Mouse (Mus musculus) liver, postnatal 0 days (tissue): ENCODE data around the gene Gsdma3. TPM values are rescaled to one million over a fixed set of nuclear protein-coding genes. Genes with fewer than 3 reads are reported as not detected.
"Not testable (repeated sequence)": the region's sequence is repeated elsewhere in the genome, so short reads cannot be mapped to it uniquely, and the experiment has no call there.

Source experiments
- ATAC-seq: fragments of 200-750 bp; cut with Nextera tagmentation; 2 replicates; pipeline ENCODE4 v1.8.0; 2017; ENCODE audit warnings: mild to moderate bottlenecking, moderate library complexity
- DNase-seq: peaks from one replicate; pipeline ENCODE4 v3.0.0-alpha.2; 2016
- H3K27ac ChIP-seq: fragments of 300-500 bp; sonication (generic); 2 replicates; pipeline ENCODE4 v1.5.1; 2014; ENCODE audit warnings: antibody characterized with exemption, moderate library complexity, mild to moderate bottlenecking, low read depth
- H3K27me3 ChIP-seq: fragments of 300-500 bp; sonication (generic); 2 replicates; pipeline ENCODE4 v1.6.1; 2014; ENCODE audit warnings: low read length, control low read depth, mixed read lengths; ENCODE audit not compliant: insufficient read depth
- H3K36me3 ChIP-seq: fragments of 300-500 bp; sonication (generic); replicated peaks from 2 replicates; pipeline ENCODE4 v1.6.1; 2014; ENCODE audit warnings: mild to moderate bottlenecking, control low read depth, low read length, moderate library complexity, mixed read lengths; ENCODE audit not compliant: insufficient read depth
- H3K4me1 ChIP-seq: fragments of 300-500 bp; sonication (generic); 2 replicates; pipeline ENCODE4 v1.6.1; 2014; ENCODE audit warnings: antibody characterized with exemption, mild to moderate bottlenecking, control low read depth; ENCODE audit not compliant: insufficient read depth
- H3K4me2 ChIP-seq: fragments of 300-500 bp; sonication (generic); 2 replicates; pipeline ENCODE4 v1.6.1; 2014; ENCODE audit warnings: low read depth, mild to moderate bottlenecking, low read length, moderate library complexity, mixed read lengths
- H3K4me3 ChIP-seq: fragments of 300-500 bp; sonication (generic); 2 replicates; pipeline ENCODE4 v1.5.1; 2014; ENCODE audit warnings: low read depth, low read length
- H3K9ac ChIP-seq: fragments of 300-500 bp; sonication (generic); replicated peaks from 2 replicates; pipeline ENCODE4 v1.6.1; 2014; ENCODE audit warnings: mild to moderate bottlenecking, moderate library complexity
- H3K9me3 ChIP-seq: fragments of 300-500 bp; sonication (generic); 2 replicates; pipeline ENCODE4 v1.6.1; 2016; ENCODE audit warnings: mild to moderate bottlenecking, control low read depth, low read length, mixed read lengths
- CTCF ChIP-seq: sonication (generic); IDR thresholded peaks from 2 replicates; pipeline ENCODE4 v1.5.1; 2016; ENCODE audit warnings: antibody characterized with exemption, low read depth
- EP300 ChIP-seq: IDR thresholded peaks from 2 replicates; pipeline ENCODE4 v1.6.1; 2016; ENCODE audit warnings: antibody characterized with exemption, low read depth, mild to moderate bottlenecking
- WGBS: fragments of 180-500 bp; shearing (Covaris S2); extraction: QIAGEN DNeasy Blood & Tissue Kit; methylation state at CpG from one replicate; pipeline ENCODE4 v1.1.7; 2014; ENCODE audit not compliant: insufficient replicate concordance; 5-methylcytosine and 5-hydroxymethylcytosine counted together
- polyA plus RNA-seq: library from polyadenylated mRNA; unstranded; fragments of >200 nt; fragmentation: Nextera tagmentation; extraction: Ambion mirVana; gene quantifications from 2 replicates; pipeline ENCODE4 v1.2.1, GENCODE M21; 2015

Gene Gsdma3
- polyA plus RNA-seq, 1 experiment from 2014 or later, result not detected

DNA sequence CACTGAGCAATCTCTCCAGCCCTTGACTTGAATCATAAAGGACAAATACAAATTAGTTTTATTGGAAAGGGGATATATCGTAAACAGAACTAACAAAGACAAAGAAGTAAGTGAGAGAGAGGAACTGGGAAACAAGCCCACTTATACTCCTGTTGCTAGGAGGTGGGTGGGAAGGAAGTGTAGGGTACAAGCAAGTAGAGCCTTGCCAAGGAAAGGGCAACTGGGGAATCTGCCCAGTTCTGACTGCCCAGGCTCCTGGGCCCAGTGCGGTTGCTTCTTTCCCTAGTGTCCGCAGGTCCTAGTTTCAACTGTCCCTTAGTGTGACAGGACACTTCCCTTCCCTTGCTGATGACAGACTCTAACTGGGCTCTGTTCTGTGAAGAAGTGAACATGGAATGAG, 2.5 kb downstream of the Gsdma3 start:
- no peak for ATAC-seq
- Histone ChIP-seq H3K27ac (no peak overlapping the region), H3K27me3 (no peaks in the 10 kb centered on the region), H3K36me3 (no peaks in the 10 kb centered on the region), H3K4me2 (no peak overlapping the region), H3K4me1 (no peaks in the 10 kb centered on the region), H3K9me3 (no peaks in the 10 kb centered on the region; the same call in 1 of the 2 replicates), H3K4me3 (no peak overlapping the region), H3K9ac (no peak overlapping the region)
- no peak for TF ChIP-seq EP300
- TF ChIP-seq CTCF, result no peak
- DNase-seq, result no peak
- 82% methylated on average over 3 of the region's 3 CpGs for WGBS

DNA sequence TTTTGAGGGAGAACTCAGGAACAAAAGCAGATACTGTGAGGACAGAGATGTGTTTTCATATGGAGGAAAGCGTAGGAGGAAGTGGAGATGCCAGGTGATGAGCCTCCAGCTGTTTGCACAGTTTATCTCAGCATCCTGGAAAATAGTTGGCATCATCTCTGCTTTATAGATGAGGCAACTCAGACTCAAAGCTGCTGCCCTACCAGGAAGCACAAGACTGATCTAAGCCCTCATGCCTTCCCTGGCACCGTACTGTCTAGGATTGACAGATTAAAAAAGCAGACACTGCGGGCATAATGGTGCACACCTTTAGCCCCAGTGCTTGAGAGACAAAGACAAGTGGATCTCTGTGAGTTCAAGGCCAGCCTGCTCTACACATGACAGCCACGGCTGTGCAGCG, 4.5 kb downstream of the Gsdma3 start:
- Histone ChIP-seq H3K27me3 (no peaks in the 10 kb centered on the region), H3K4me1 (no peaks in the 10 kb centered on the region), H3K36me3 (no peaks in the 10 kb centered on the region), H3K27ac (no peak overlapping the region), H3K9ac (no peak overlapping the region), H3K4me3 (no peak overlapping the region), H3K9me3 (no peaks in the 10 kb centered on the region), H3K4me2 (no peak overlapping the region)
- no peak for ATAC-seq
- 75% methylated on average over 5 of the region's 5 CpGs for WGBS
- TF ChIP-seq CTCF, result no peak
- no peak for TF ChIP-seq EP300
- no peak for DNase-seq

DNA sequence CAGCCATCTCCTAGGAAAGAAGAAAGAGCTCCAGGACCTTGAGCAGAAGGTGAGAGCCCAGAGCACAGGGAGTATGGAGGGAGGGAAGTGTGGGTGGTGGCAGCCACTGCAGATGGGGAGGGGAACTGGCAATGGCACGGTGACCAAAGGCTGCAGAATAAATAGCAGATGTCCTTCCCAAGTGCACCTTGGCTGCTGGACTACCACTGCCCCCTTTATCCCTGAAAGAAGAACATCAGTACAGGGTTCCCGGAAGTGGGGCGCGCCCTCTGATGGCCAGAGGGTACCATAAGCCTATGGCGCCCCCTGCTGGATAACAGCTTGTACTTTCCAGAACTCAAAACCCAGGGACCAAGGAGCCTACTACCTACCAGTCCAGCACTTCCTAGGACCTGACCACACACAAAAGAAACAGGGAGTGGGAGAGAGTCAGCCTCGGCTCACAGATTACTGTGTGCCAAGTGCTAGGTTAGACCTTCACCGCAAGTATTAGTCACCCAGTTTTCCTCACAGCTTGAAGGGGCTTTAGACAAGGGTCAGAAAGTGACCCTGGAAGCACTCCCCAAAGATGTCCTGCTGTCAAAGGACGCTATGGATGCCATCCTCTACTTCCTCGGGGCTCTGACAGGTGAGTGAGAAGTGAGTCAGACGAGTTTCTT, 9.3 kb downstream of the Gsdma3 start:
- 25% methylated on average over 10 of the region's 10 CpGs for WGBS
- not testable (repeated sequence) for H3K4me2 ChIP-seq, H3K4me3 ChIP-seq, H3K9ac ChIP-seq, H3K4me1 ChIP-seq, H3K27ac ChIP-seq, H3K27me3 ChIP-seq, H3K9me3 ChIP-seq, H3K36me3 ChIP-seq
- TF ChIP-seq CTCF, result peak; percentile 65
- ATAC-seq (peak; percentile 31; the same call in 1 of the 2 replicates), DNase-seq (peak; percentile 59)

DNA sequence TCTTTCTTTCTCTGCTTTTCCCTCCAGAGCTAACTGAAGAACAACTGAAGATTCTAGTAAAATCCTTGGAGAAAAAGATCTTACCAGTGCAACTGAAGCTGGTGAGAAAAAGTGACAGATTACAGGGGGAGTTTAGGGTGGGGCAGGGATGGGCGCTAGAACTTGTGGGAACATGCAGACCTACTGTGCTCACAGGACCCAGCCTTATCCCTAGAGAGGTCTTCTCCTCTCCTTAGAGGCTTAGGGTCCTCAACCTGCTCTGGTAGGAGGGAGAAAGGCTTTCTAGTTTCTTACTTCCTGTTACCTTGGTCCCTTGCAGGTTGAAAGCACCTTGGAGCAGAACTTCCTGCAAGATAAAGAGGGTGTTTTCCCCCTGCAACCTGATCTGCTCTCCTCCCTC, 11.3 kb downstream of the Gsdma3 start:
- Histone ChIP-seq H3K4me3 (no peak overlapping the region), H3K4me1 (no peaks in the 10 kb centered on the region), H3K9ac (no peak overlapping the region), H3K4me2 (no peak overlapping the region), H3K9me3 (no peaks in the 10 kb centered on the region), H3K27ac (no peak overlapping the region), H3K36me3 (no peaks in the 10 kb centered on the region), H3K27me3 (no peaks in the 10 kb centered on the region)
- WGBS, result 65% methylated on average over 1 of the region's 1 CpGs
- no peak for DNase-seq
- no peak for TF ChIP-seq EP300
- TF ChIP-seq CTCF, result no peak
- ATAC-seq, result no peak

DNA sequence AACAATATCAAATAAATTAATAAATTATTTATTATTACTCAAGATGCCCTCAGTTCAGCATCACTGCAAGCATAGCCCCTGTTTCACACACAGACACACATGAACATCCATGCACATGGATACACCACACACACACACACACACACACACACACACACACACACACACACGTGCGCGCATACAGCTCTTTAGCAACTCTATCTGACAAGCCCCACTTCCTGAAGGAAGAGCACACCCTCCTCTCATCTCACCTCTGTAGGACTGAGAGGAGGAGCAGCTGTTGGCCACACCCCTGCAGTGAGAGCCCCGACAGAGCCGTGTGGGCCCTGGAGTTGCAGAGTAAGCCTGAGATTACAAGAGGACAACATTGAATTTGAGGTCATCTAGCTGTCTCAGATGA, 13.9 kb downstream of the Gsdma3 start:
- DNase-seq (no peak), ATAC-seq (no peak)
- no peaks in the 10 kb centered on the region for H3K4me1 ChIP-seq
- no peak overlapping the region for H3K4me2 ChIP-seq
- H3K9ac ChIP-seq, result no peak overlapping the region
- H3K9me3 ChIP-seq, result no peaks in the 10 kb centered on the region
- TF ChIP-seq EP300 (no peak), CTCF (no peak)
- no peaks in the 10 kb centered on the region for H3K36me3 ChIP-seq
- no peaks in the 10 kb centered on the region for H3K27me3 ChIP-seq
- WGBS, result 39% methylated on average over 5 of the region's 5 CpGs
- no peak overlapping the region for H3K27ac ChIP-seq
- H3K4me3 ChIP-seq, result no peak overlapping the region

DNA sequence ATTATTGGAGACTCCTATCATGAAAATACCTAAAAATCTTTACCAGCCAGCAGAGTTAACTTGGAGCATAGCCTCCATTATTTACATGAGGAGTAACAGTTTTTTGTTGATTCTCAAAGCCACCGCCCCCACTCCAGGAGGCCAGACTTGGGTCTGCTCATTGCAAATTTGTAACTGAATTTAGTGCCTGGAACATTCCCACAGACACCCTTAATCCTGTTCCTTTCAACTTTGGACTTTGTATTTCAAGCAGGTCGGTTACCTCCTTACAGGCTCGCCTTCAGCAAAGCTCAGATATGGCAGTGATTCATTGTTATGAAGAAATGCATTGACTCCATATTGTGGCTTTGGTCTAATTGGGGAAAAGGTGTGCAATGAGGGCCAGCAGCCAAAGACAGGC, 18.6 kb downstream of the Gsdma3 start:
- DNase-seq (no peak), ATAC-seq (no peak)
- H3K9me3 ChIP-seq, result no peaks in the 10 kb centered on the region
- H3K9ac ChIP-seq, result no peak overlapping the region
- no peaks in the 10 kb centered on the region for H3K36me3 ChIP-seq
- no peaks in the 10 kb centered on the region for H3K27me3 ChIP-seq
- no peak overlapping the region for H3K4me2 ChIP-seq
- 73% methylated on average over 3 of the region's 3 CpGs for WGBS
- TF ChIP-seq CTCF, result no peak
- TF ChIP-seq EP300, result no peak
- H3K4me1 ChIP-seq, result no peaks in the 10 kb centered on the region
- H3K4me3 ChIP-seq, result no peak overlapping the region
- no peak overlapping the region for H3K27ac ChIP-seq

DNA sequence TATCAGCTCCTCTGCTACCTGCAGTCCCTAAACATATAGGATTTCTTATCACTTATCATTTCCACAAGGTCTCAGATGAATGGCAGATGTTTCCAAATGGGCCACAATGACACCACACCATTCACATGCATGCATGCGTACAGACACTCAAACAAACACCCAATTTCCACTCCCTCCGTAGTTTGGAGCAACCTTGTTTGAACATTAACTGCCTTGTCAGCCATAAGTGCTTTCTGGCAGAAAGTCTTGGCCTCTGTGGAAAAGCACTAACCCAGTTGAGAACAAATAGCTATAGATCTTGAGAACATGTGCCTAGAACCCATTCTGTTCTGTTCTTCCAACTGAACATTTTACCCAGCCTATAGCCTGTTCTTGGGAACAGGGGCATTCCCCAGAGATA, 19.8 kb downstream of the Gsdma3 start:
- no peak for DNase-seq
- H3K27ac ChIP-seq, result no peak overlapping the region
- H3K4me1 ChIP-seq, result no peaks in the 10 kb centered on the region
- 46% methylated on average over 2 of the region's 2 CpGs for WGBS
- TF ChIP-seq EP300, result no peak
- no peak for TF ChIP-seq CTCF
- H3K4me2 ChIP-seq, result no peak overlapping the region
- no peaks in the 10 kb centered on the region for H3K9me3 ChIP-seq
- no peaks in the 10 kb centered on the region for H3K36me3 ChIP-seq
- ATAC-seq, result no peak
- peaks cover 3% of the 10 kb centered on the region; the same call in 1 of the 2 replicates for H3K27me3 ChIP-seq
- H3K4me3 ChIP-seq, result no peak overlapping the region
- no peak overlapping the region for H3K9ac ChIP-seq
